Mouse (Mus musculus) mature B cell (primary cell): ENCODE measurements around the gene Samd1.

ENCODE experiments used
- in situ Hi-C: fragments of 300-500 bp; cut with MboI; formaldehyde crosslinking; loops from 2 replicates; pipeline ENCODE4 v1.14.3; 2019

Samd1 gene

DNA sequence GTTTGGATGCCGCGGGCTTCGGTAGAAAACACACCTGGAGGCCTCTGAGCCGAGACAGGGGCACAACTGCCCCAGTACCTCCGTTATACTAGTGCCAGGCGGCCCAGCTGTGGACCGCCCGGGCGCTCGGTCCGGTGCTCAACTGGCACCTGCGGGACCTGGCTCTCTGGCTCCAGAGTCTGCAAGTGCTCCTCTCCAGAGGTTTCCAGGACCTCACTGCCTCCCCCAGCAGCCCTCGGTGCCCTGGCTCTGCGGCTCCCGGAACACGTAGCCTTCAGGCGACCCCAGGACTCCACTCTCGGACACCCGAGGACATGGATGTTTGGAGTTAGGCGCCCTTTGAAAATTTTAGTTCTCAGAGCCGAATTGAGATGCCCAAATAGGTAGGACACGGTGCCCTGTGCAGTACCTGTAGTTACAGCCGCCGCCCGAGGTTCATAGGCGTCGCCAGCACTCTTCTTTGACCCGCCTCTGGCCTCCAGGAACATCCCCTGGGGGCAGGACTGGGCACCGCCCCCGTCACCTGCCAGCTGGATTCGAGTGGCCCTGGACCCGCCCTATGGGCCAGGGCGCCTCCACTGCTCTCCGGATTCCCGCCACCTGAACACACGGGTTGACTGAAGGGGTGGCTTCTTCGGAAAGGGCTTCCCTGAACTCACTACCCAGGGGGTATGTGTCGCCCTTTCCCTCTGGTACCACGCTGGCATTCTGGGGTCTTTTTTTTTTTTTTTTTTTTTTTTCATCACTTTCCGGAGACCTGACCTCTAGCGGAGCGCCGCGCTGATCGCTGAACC is 14.4 kb downstream of the Samd1 start, which contains the start of gene 2210011C24Rik:
Gene 2210011C24Rik (minus strand): TSS at position 467 of the 794 bp plus-strand sequence.
- in situ Hi-C loops = no loop called here

DNA sequence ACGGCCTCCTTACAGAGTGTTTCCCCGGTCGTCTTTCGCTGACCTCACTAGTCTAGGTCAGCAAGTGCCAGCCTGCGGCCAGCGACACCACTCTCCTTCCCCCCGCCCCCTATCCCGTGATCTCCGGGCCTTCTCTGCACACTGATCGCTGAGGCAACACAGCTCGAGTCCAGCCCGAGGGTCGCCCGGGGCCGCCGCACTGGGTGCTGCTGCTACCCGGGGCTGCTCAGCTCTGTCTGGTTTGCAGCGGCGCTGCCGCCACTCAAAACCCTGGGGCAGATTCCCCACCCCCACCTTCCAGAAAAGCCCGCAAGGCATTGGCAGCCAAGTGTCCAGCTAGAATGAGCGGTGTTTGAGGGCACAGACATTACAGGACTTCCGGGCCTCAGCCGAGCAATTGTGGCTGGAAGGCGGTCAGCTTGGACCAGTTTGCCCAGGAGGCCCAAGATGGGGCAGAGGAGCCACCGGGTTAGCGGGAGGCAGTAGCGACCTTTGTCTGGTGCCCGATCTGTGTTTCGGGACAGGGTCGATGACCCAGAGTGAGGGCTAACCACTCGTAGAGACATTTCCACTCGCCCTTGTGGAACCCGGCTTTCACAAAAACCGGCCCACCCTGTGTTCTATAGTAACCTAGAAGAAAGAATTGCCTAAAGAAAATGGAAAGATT is 15.2 kb downstream of the Samd1 start:
- in situ Hi-C loops = no loop called here

DNA sequence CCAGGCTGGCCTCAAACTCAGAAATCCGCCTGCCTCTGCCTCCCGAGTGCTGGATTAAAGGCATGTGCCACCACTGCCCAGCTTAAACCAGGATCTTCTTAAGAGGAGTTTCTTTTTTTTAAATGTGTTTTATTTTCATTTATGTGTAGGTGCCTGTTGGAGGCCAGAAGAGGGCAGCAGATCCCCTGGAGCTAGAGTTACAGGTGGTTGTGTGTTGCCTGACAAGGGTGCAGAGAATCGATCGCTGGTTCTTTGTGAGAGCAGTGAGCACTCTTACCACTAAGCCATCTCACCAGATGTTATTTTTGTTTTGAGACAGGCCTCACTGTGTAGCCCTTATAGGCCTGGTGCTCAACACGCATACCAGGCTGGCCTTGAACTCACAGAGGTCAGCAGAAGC is 18.4 kb downstream of the Samd1 start:
- in situ Hi-C loops = no loop called here

DNA sequence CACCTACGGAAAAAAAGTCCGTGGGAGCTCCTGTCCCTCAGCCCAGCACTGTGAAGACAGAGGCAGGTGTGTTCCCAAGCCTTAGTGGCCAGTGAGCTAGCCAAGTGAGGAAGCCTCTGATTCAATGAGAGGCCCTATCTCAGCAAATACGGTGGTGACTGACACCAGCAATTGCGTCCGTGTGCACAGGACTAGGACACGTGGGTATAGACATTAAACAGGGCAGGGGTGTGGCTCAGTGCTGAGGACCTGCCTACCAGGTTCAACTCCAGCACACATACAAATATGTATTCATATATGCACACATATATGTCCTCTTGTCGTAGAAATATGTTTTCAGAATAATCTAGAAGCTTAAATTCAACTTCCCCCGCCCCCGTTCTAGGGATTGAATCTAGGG is 22.3 kb downstream of the Samd1 start:
- in situ Hi-C loops = no loop called here

DNA sequence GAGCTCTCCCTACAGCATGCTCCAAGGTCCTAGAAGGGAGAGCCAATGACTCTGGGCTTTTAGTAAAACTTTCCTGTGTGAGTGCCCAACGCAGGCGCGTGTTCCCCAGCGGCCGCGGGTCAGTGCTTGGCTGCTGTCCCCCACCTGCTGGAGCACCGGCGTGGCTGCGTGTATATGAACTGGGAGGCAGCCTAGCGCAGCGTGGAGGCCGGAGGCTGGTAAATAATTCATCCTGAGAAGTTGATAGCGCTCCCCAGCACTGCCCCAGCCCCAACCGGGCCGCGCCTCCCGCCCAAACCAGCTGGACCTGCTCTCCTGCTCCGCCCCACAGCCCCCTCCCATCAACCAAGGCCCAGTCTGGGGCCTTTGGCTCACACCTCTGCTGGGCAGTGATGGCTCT is 23.6 kb downstream of the Samd1 start, which contains the start of gene Palm3:
Gene Palm3 (plus strand): TSS at position 376 of the 400 bp plus-strand sequence.
- in situ Hi-C loops = no loop called here

DNA sequence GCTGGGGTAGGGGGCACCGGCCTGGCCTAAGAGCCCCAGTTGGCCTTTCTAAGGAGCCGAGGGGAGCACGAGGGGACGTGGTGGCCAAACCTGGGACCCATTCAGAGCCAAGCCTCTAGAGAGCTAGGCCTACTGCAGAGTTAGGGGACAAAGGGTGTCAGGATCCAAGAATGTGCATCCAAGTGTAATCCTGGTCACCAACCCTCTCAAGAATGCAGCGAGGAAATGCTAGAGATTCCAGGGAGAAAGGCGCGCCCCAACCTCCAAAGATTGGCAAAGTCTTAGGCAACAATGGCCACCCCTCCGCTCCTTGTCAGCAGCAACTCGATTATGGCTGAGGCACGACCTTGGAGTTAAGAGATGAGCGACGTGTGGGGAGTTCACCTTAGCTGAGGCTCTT is 24.1 kb downstream of the Samd1 start:
- in situ Hi-C loops = no loop called here

DNA sequence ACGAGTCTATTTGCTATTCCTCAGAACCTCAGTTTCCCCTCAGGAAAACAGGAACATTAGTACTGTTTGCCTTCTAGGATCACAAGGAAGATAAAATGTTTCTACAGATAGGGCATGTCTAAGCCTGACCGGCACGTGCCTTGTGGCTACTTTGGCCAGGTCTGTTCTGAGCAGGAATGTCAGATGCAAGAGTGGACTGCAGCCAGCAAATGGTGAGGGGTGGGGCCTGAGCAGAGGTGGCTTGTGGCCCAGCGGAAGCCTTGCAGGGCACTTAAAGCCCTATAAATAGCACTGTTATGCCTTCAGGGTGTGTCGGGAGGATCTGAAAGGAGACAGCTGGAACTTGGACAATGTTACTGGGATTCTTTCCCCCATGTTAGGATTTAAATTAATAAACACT is 25.6 kb downstream of the Samd1 start:
- in situ Hi-C loops = no loop called here

DNA sequence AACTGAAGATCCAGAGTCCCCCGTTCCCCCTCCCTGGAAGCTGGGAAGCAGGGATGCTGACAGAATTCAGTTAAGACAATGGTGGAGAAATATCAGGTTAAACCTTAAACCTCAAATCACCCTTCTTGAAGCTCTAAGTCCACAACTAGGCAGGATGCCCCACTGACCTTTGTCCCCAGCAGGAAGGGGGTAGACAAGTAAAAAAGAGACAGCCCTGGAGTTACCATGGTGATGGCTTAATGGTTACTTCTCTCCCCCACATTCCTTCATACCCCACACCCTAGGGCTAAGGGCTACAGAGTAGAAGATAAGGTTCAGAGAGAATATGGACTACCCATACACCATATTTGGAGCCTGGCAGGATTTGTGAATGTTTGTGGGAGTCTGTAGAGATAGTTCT is 26.2 kb downstream of the Samd1 start:
- in situ Hi-C loops = no loop called here

DNA sequence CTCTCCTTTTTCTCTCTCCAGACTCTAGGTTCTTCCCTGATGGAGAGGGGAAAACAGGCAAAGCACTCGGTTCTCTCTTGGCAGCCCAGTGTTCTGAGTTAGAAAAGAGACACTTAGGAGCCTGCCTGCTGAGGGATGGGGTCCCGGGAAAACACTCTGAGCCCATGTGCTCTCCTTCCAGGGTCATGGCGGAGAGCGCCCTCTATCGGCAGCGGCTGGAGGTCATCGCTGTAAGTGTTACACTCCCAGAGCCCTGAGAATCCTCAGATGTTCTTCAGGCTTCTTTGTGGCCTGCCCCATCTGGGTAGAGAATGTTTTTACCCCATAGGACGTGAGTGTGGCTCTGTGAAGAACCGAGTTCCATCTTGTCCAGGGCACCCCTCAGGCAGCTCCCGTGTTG is 26.7 kb downstream of the Samd1 start:
- in situ Hi-C loops = no loop called here

DNA sequence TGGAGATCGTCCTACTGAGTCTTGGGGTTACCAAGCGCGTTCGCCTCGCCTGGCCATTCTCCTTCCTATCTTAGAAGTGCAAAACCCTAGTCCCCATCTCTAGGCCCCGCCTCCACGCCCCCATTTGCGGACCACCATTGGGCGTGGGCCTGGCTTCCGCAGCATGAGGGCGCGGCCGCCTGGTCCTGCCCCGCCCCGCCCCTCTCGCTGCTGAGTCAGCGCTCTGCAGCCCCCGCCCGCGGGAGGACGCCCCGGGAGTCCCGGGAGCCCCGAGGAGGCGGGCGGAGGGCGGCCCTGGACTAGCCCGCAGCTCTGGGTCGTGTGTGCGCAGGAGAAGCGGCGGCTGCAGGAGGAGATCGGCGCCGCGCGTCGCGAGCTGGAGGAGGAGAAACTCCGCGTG is 28.4 kb downstream of the Samd1 start:
- in situ Hi-C loops = no loop called here

DNA sequence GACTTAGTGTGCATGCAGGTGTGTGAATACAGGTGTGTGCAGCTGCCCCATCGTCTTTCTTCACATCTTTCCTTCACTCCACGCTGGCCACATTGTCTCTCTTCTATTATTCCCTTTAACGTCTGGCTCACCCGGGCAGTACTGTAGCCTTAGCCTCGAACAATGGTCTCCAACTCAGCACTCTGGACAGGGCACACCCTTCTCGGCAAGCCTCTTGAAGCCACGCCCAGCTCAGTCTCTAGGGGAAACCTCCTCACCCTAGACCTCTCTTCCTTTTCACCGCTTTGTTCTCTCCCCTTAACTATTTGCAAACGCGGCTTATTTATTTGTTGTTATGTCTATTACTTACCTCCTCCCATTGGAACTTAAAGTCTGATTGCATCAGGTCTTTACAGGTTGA is 30.0 kb downstream of the Samd1 start:
- in situ Hi-C loops = no loop called here

DNA sequence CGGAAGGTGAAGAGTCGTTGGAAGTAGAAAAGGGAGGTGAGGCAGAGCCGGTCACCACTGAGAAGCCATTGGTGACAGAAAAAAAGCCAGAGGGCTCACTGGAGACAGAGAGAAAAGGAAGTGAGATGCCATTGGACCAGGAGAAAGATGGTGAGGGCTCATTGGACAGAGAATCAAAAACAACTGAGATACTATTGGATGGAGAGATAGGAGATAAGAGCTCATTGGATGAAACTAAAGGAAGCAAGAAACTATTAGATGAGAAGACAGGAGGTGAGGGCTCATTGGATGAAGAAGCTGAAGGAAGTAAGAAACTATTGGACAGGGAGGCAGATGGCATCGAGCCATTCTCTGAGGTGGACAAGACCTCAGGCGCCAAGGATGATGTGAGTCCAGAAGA is 31.8 kb downstream of the Samd1 start:
- in situ Hi-C loops = no loop called here

DNA sequence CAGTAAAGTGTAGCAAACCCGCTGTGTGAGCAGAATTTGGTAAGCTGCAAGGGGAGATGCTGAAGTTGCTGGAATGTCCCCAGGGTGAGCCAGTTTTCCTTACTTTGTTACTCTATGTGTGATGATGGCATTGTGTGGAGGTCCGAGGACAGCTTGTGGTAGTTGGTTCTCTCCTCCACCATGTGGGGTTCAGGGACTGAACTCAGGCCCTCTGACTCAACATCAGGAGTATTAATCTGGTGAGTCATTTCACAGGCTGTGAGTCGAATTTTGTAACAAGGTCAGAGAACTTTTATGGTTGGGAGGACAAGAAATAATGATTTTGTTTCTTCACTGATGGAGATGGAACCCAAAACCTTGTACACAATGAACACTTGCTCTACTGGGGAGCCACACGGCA is 35.3 kb downstream of the Samd1 start:
- in situ Hi-C loops = no loop called here

DNA sequence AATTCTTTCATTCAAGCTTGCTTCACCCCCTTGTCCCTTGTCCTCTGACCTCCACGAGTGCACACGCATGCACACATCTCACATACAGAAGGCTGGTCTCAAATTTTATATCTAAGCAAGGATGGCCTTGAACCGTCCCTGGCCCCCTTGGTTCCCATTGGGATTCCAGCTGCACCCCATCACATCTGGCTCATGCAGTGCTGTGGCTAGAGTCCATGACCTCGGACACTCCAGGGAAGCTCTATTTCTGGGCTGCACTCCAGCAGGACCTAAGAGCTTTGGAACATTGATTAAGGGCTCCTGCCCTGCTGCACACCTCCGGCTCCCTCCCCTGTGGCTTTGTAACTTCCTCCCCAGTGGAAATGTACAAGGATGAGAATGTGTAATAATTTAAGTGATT is 40.5 kb downstream of the Samd1 start:
- in situ Hi-C loops = no loop called here

DNA sequence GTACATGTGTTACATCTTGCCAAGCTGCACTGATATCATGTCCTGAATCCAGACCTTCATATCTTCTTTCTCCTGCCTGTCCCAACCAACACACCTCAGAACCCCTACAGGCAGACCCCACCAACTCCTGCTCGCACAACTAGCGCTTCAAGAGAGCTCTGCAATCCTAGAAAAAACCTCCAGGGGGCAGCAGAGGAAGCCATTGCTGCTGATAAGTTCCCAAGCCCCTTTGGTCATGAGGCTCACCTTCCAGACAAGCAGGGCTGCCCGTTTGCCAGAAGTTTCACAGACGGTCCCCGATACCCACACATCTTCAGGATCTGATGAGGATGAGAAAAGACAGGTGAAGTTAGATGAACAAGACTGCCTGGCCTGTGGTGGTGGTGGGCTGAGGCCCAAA is 41.6 kb downstream of the Samd1 start:
- in situ Hi-C loops = no loop called here

DNA sequence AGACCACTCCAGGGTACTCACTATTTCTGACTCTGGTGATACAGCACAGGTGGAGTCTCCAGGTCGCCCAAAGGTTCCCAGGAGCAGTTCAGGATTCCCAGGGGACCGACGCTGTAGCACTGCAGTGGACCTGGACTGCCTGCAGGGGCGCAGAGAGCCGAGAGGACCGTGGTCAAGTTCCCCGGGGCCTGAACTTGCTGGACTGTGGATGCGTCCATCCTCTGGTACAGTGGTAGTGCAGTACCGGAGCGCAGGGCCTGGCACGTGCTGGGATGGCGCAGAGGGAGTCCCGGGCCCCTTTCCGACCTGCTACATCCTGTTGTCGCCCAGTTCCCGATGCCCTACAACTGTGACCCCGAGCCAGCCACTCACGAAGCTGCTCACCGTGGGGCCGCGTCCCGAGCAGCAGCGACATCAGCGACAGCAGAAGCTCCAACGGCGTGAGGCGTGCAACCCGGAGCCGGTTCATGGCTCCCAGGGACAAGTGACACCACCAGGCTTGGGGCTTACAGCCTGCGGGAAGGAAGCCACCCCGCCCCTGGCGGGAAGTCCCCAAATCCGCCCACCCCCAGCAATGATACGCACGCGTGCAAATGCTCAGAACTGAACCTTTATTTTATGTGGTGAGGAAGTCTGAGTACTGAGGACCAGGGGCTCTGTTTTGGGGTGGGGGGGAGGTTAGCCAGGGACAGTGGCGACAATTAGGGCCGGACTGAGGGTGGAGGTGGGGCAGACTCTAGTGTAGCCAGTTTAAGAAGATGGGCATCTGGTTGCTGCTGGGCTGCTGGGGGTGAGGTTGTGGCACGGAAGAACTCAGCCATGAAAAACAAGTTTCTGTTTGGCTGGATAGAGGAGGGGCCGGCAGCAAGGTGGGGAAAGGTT is 44.8 kb downstream of the Samd1 start, which contains the start of gene Il27ra:
Gene Il27ra (minus strand): TSS at position 524 of the 882 bp plus-strand sequence.
- in situ Hi-C loops = no loop called here

DNA sequence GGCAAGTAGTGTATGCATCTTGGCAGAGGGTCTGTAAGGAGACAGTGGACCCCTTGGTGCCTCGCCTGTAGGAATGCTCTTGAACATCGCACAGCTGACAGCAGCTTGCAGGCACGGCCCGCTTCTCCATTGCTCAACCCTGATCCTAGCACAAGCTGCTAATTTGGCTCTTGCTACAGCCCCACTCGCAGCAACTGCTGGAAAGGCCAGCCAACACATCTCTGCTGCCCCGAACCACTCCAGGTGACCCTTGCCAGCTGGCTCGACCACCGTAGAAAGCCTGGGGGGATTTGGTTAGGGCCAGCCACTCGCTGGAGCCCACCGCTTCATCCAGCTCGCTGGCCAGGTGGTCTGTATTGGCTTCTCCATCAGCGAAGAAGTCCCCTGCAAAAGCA is 45.5 kb downstream of the Samd1 start:
- in situ Hi-C loops = no loop called here

DNA sequence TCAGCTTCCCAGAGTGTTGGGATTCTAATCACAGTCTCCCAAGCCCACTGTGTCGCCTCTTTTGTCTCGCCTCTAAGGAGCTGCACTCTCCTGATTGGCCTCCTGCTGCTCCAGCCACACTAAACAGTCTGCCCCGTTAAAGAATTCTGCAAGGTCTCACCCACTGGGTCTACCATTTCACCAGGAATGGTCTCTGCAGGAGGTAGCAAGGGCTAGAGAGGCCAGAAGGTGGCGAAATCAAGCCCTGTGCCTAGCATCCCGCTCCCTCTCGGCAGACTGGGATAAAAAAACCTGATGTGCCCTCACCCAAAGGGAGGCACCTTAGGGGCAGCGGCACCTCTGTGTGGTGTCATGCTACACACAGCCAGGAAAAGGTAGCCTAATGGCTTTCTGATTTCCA is 46.6 kb downstream of the Samd1 start:
- in situ Hi-C loops = no loop called here

DNA sequence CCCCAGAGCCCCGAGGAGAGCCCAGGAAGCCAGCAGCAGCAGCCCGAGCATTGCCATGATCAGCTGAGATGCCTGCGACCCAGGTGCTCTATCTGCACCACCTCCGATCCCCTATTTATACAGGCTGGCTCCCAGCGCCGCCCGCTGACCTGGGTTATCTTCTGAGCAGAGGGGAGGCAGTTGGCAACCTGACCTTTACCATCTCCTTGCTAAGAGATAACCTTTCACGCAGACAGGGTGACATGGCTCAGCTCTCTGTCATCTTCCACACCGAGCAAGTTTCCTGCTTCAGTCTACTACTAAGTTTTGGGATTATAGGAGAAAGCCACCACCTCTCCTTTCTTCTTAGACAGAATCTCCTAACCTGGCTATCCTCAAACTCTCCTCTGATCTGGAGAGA is 47.4 kb downstream of the Samd1 start, which contains the start of gene Rln3:
Gene Rln3 (minus strand): TSS at position 101 of the 400 bp plus-strand sequence.
- in situ Hi-C loops = no loop called here

DNA sequence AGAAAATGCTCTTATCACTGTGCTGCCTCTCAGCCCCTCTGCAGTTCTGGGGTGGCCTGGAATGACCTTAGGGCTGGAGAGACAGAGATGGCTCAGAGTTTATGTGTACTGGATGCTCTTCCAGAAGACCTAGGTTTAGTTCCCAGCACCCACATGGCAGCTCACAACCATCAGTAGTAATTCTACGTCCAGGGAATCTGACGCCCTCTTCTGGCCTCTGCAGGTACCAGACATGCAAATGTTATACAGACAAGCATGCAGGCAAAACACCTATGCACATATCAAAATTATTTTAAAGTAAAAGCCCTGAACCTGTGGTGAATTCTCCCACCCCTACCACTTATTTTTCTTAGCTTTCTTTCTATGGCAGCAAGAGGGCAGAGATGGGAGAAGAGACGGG is 49.0 kb downstream of the Samd1 start:
- in situ Hi-C loops = no loop called here

DNA sequence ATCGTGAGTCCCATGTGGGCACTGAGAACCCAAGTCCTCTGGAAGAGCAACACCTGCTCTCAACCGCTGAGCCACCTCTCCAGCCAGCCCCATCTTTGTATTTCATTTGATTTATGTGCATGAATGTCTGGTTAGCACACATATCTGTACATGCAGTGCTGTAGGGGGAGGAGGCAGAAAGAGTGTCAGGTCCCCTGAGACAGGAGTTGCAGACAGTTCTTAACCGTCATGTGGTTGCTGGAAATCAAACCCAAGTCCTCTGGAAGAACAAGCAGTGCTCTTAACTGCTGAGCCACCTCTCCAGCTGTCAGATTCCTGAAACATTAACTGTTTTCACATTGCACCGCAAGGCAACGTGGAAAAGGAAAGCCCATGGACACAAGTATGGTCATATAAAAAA is 50.7 kb downstream of the Samd1 start:
- in situ Hi-C loops = no loop called here
